In genomic region chr4:97754241-97754640, GRCm38 (mm10) we compare ENCODE assay signal across 7 mouse cellular contexts. TPM values are rescaled to one million over a fixed set of nuclear protein-coding genes. Genes with fewer than 3 reads are reported as not detected.
DNase-seq lines count a peak whose midpoint lies in the region; ATAC-seq and TF ChIP-seq lines count a peak whose summit lies in the region.

No protein-coding gene starts in this region.

- WGBS in midbrain, embryonic 14.5 days, result 12% methylated on average over 12 of the region's 12 CpGs
- 20% methylated on average over 12 of the region's 12 CpGs for WGBS in midbrain, embryonic 15.5 days
- WGBS in embryonic facial prominence, embryonic 10.5 days, result 3% methylated on average over 12 of the region's 12 CpGs
- 13% methylated on average over 12 of the region's 12 CpGs for WGBS in heart, postnatal 0 days
- WGBS in lung, embryonic 14.5 days, result 31% methylated on average over 12 of the region's 12 CpGs

- H3K27me3 ChIP-seq in midbrain, embryonic 14.5 days (ENCODE audit: control insufficient read depth, insufficient read depth, low read length), result peaks cover 64% of the 10 kb centered on the region
- peaks cover 72% of the 10 kb centered on the region for H3K27me3 ChIP-seq in midbrain, embryonic 15.5 days (replicated peaks)
- H3K27me3 ChIP-seq in embryonic facial prominence, embryonic 10.5 days (replicated peaks; ENCODE audit: low read depth, poor library complexity, severe bottlenecking), result peaks cover 94% of the 10 kb centered on the region
- H3K27me3 ChIP-seq in heart, postnatal 0 days (ENCODE audit: control insufficient read depth, insufficient read depth, low read length), result no peaks in the 10 kb centered on the region
- no peaks in the 10 kb centered on the region for H3K27me3 ChIP-seq in lung, embryonic 14.5 days (ENCODE audit: insufficient read depth, low read length)

- no peaks in the 10 kb centered on the region for H3K9me3 ChIP-seq in midbrain, embryonic 14.5 days (ENCODE audit: control insufficient read depth, low read length)
- no peaks in the 10 kb centered on the region for H3K9me3 ChIP-seq in midbrain, embryonic 15.5 days
- no peaks in the 10 kb centered on the region for H3K9me3 ChIP-seq in embryonic facial prominence, embryonic 10.5 days
- H3K9me3 ChIP-seq in heart, postnatal 0 days (replicated peaks; ENCODE audit: control insufficient read depth, low read length), result no peaks in the 10 kb centered on the region
- no peaks in the 10 kb centered on the region for H3K9me3 ChIP-seq in lung, embryonic 14.5 days (ENCODE audit: low read depth, low read length)

- H3K4me3 ChIP-seq in midbrain, embryonic 14.5 days (replicated peaks; ENCODE audit: low read depth, low read length), result no peak overlapping the region
- no peak overlapping the region for H3K4me3 ChIP-seq in midbrain, embryonic 15.5 days
- peak overlapping the region; percentile 28; the same call in 1 of the 2 replicates for H3K4me3 ChIP-seq in embryonic facial prominence, embryonic 10.5 days
- H3K4me3 ChIP-seq in heart, postnatal 0 days (ENCODE audit: low read depth, low read length), result no peak overlapping the region
- H3K4me3 ChIP-seq in lung, embryonic 14.5 days (ENCODE audit: low read depth, low read length), result no peak overlapping the region

- H3K4me2 ChIP-seq in midbrain, embryonic 14.5 days (ENCODE audit: low read length), result 0 out of 2 replicates have a peak overlapping the region, but pooled peaks have one; percentile 2
- no peak overlapping the region for H3K4me2 ChIP-seq in midbrain, embryonic 15.5 days
- H3K4me2 ChIP-seq in heart, postnatal 0 days (ENCODE audit: low read depth, low read length), result peak overlapping the region; percentile 44
- no peak overlapping the region for H3K4me2 ChIP-seq in lung, embryonic 14.5 days

- no peak for DNase-seq in midbrain, embryonic 14.5 days
- peak; percentile 58 for DNase-seq in embryonic facial prominence, embryonic 10.5 days (ENCODE audit: low spot score)
- DNase-seq in heart, postnatal 0 days (ENCODE audit: low spot score), result peak; percentile 63
- peak; percentile 32 for DNase-seq in lung, embryonic 14.5 days
- no peak for DNase-seq in left cerebral cortex, postnatal 25 days (ENCODE audit: low spot score in 2 of 2)
- no peak for DNase-seq in urinary bladder, postnatal 10 days (ENCODE audit: low spot score)

- no peak for TF ChIP-seq EP300 in heart, postnatal 0 days (IDR thresholded peaks at IDR 0.05; ENCODE audit: low read depth)

- TF ChIP-seq CTCF in heart, postnatal 0 days (IDR thresholded peaks at IDR 0.05; ENCODE audit: low read depth), result no peak
- no peak for TF ChIP-seq CTCF in lung, embryonic 14.5 days (IDR thresholded peaks at IDR 0.05; ENCODE audit: low read depth)

- no peak overlapping the region for H3K9ac ChIP-seq in midbrain, embryonic 14.5 days (replicated peaks; ENCODE audit: low read length)
- no peak overlapping the region for H3K9ac ChIP-seq in midbrain, embryonic 15.5 days
- H3K9ac ChIP-seq in heart, postnatal 0 days (replicated peaks; ENCODE audit: low read depth, low read length), result peak overlapping the region; percentile 37; the same call in 1 of the 2 replicates
- no peak overlapping the region for H3K9ac ChIP-seq in lung, embryonic 14.5 days

- no peaks in the 10 kb centered on the region for H3K36me3 ChIP-seq in midbrain, embryonic 14.5 days (ENCODE audit: control insufficient read depth, insufficient read depth, low read length)
- H3K36me3 ChIP-seq in midbrain, embryonic 15.5 days (replicated peaks), result no peaks in the 10 kb centered on the region
- no peaks in the 10 kb centered on the region for H3K36me3 ChIP-seq in embryonic facial prominence, embryonic 10.5 days (replicated peaks)
- H3K36me3 ChIP-seq in heart, postnatal 0 days (replicated peaks; ENCODE audit: control insufficient read depth, insufficient read depth, low read length), result no peaks in the 10 kb centered on the region
- H3K36me3 ChIP-seq in lung, embryonic 14.5 days (ENCODE audit: insufficient read depth), result no peaks in the 10 kb centered on the region

- H3K4me1 ChIP-seq in midbrain, embryonic 14.5 days (ENCODE audit: control insufficient read depth, insufficient read depth, low read length), result peaks cover 17% of the 10 kb centered on the region
- H3K4me1 ChIP-seq in midbrain, embryonic 15.5 days, result peaks cover 27% of the 10 kb centered on the region
- peaks cover 57% of the 10 kb centered on the region for H3K4me1 ChIP-seq in embryonic facial prominence, embryonic 10.5 days
- H3K4me1 ChIP-seq in heart, postnatal 0 days (ENCODE audit: control insufficient read depth, insufficient read depth), result peaks cover 29% of the 10 kb centered on the region
- no peaks in the 10 kb centered on the region for H3K4me1 ChIP-seq in lung, embryonic 14.5 days (ENCODE audit: insufficient read depth)

- no peak overlapping the region for H3K27ac ChIP-seq in midbrain, embryonic 14.5 days (replicated peaks; ENCODE audit: low read depth, low read length)
- no peak overlapping the region for H3K27ac ChIP-seq in midbrain, embryonic 15.5 days
- H3K27ac ChIP-seq in embryonic facial prominence, embryonic 10.5 days (replicated peaks), result no peak overlapping the region; the same call in 1 of the 2 replicates
- peak overlapping the region; percentile 78 for H3K27ac ChIP-seq in heart, postnatal 0 days (ENCODE audit: low read depth)
- no peak overlapping the region for H3K27ac ChIP-seq in lung, embryonic 14.5 days (ENCODE audit: low read depth)

- ATAC-seq in midbrain, embryonic 14.5 days (ENCODE audit: low FRiP score, low TSS enrichment), result no peak
- ATAC-seq in midbrain, embryonic 15.5 days (replicated peaks), result no peak
- ATAC-seq in heart, postnatal 0 days (ENCODE audit: insufficient read depth, low read depth), result no peak
- ATAC-seq in lung, embryonic 14.5 days (ENCODE audit: insufficient read depth), result no peak

- intact Hi-C loops in left cerebral cortex, postnatal 25 days (cut with DNase I), result loop anchor here (5.0 to 10.0 kb wide), 3 partner anchors 353 to 688 kb away; no protein-coding TSS in a partner anchor

RNA-seq across cellular contexts. Expression of gene Nfia, which starts 18.3 kb away (rescaled TPM):
- 30.1 and 37.2 TPM in 2 replicates for polyA plus RNA-seq in midbrain, embryonic 14.5 days (2014; fragmentation: Nextera tagmentation; extraction: Ambion mirVana)
- polyA plus RNA-seq in midbrain, embryonic 15.5 days (2015; fragmentation: Nextera tagmentation; extraction: Ambion mirVana), result 26.5 and 27.8 TPM in 2 replicates
- polyA plus RNA-seq in embryonic facial prominence, embryonic 10.5 days (2016; fragmentation: Nextera tagmentation; extraction: Ambion mirVana), result 8.0 and 17.0 TPM in 2 replicates
- total RNA-seq in heart, postnatal 0 days (2014; rRNA removed; ENCODE audit: low replicate concordance), result 76.5 and 114 TPM in 2 replicates
- 53.2 and 53.8 TPM in 2 replicates for polyA plus RNA-seq in heart, postnatal 0 days (2015; fragmentation: Nextera tagmentation; extraction: Ambion mirVana)
- 48.2 and 53.5 TPM in 2 replicates for polyA plus RNA-seq in lung, embryonic 14.5 days (2014; fragmentation: Nextera tagmentation; extraction: Ambion mirVana)
- 10 to 100 TPM; 63.0 to 73.6 TPM for total RNA-seq in left cerebral cortex, postnatal 25 days (2021)

RNA-seq across cellular contexts. Expression of gene E130114P18Rik, which starts 23.6 kb away (rescaled TPM):
- 22.4 and 23.6 TPM in 2 replicates for polyA plus RNA-seq in midbrain, embryonic 14.5 days (2014; fragmentation: Nextera tagmentation; extraction: Ambion mirVana)
- 12.7 and 13.7 TPM in 2 replicates for polyA plus RNA-seq in midbrain, embryonic 15.5 days (2015; fragmentation: Nextera tagmentation; extraction: Ambion mirVana)
- polyA plus RNA-seq in embryonic facial prominence, embryonic 10.5 days (2016; fragmentation: Nextera tagmentation; extraction: Ambion mirVana), result 10.9 and 13.6 TPM in 2 replicates
- total RNA-seq in heart, postnatal 0 days (2014; rRNA removed; ENCODE audit: low replicate concordance), result not detected in 2 replicates
- 0.45 and 0.52 TPM in 2 replicates for polyA plus RNA-seq in heart, postnatal 0 days (2015; fragmentation: Nextera tagmentation; extraction: Ambion mirVana)
- 0.84 and 0.85 TPM in 2 replicates for polyA plus RNA-seq in lung, embryonic 14.5 days (2014; fragmentation: Nextera tagmentation; extraction: Ambion mirVana)
- 1 to 10 TPM; 6.0 to 6.5 TPM for total RNA-seq in left cerebral cortex, postnatal 25 days (2021)

Comparison
In these comparisons a context has a peak if more than half of its experiments do, and no peak if none do; other contexts are left out.
1. H3K4me2 ChIP-seq: peak in midbrain, embryonic 14.5 days (single experiment) and heart, postnatal 0 days (single experiment); none in midbrain, embryonic 15.5 days (single experiment) and lung, embryonic 14.5 days (single experiment).
2. DNase-seq: peak in embryonic facial prominence, embryonic 10.5 days (single experiment), heart, postnatal 0 days (single experiment) and lung, embryonic 14.5 days (single experiment); none in midbrain, embryonic 14.5 days (single experiment), left cerebral cortex, postnatal 25 days (0 of 2) and urinary bladder, postnatal 10 days (single experiment).